Mouse (Mus musculus) urinary bladder, adult 18-20 months (tissue): ENCODE measurements around the gene Ilf3.

Experiments
- DNase-seq, 2 experiments: peaks; one replicate each; pipeline ENCODE4 v3.0.0; 2022; ENCODE audit warnings: low spot score in 2 of 2, mixed read lengths in 2 of 2

The Ilf3 gene

GRCm38 (mm10) chr9:21402764-21403253 is 35.1 kb downstream of the Ilf3 start:
- DNase-seq: no peak

GRCm38 (mm10) chr9:21403745-21404144 is 36.1 kb downstream of the Ilf3 start:
- DNase-seq: no peak

GRCm38 (mm10) chr9:21405525-21405924 is 37.9 kb downstream of the Ilf3 start:
- no peak for DNase-seq

GRCm38 (mm10) chr9:21407951-21408350 is 40.3 kb downstream of the Ilf3 start:
- DNase-seq: no peak

- DNase-seq: no peak
Measured at GRCm38 (mm10) chr9:21408624-21409023, 41.0 kb downstream of the Ilf3 start.

GRCm38 (mm10) chr9:21409592-21410317 is 42.1 kb downstream of the Ilf3 start:
- peak; percentile 63 to 72 for DNase-seq

- DNase-seq: peak; percentile 71 to 73
Measured at GRCm38 (mm10) chr9:21411669-21412550, 44.2 kb downstream of the Ilf3 start, which contains the start of gene Qtrt1. Gene Qtrt1 (plus strand): TSS chr9:21411837.

- no peak for DNase-seq
Measured at GRCm38 (mm10) chr9:21417866-21418265, 50.2 kb downstream of the Ilf3 start.

GRCm38 (mm10) chr9:21419646-21420045 is 52.0 kb downstream of the Ilf3 start:
- no peak for DNase-seq

GRCm38 (mm10) chr9:21424631-21425555 is 57.2 kb downstream of the Ilf3 start, which contains the start of gene Dnm2:
Gene Dnm2 (plus strand): TSS chr9:21424908.
- DNase-seq: peak; percentile 96 to 99

GRCm38 (mm10) chr9:21425556-21425945 is 57.9 kb downstream of the Ilf3 start:
- no peak for DNase-seq

- DNase-seq: no peak
Measured at GRCm38 (mm10) chr9:21426013-21426412, 58.3 kb downstream of the Ilf3 start.

GRCm38 (mm10) chr9:21426525-21426924 is 58.9 kb downstream of the Ilf3 start:
- DNase-seq: no peak

- DNase-seq: no peak
Measured at GRCm38 (mm10) chr9:21427773-21428172, 60.1 kb downstream of the Ilf3 start.

- DNase-seq: no peak
Measured at GRCm38 (mm10) chr9:21428178-21428577, 60.5 kb downstream of the Ilf3 start.

- DNase-seq: no peak
Measured at GRCm38 (mm10) chr9:21430724-21431123, 63.1 kb downstream of the Ilf3 start.

- DNase-seq: no peak
Measured at GRCm38 (mm10) chr9:21432066-21432465, 64.4 kb downstream of the Ilf3 start.

- no peak for DNase-seq
Measured at GRCm38 (mm10) chr9:21433766-21434165, 66.1 kb downstream of the Ilf3 start.

GRCm38 (mm10) chr9:21434410-21434809 is 66.7 kb downstream of the Ilf3 start:
- no peak for DNase-seq

GRCm38 (mm10) chr9:21435777-21436635 is 68.3 kb downstream of the Ilf3 start:
- DNase-seq: no peak
